Mouse (Mus musculus) lung, embryonic 15.5 days (tissue): ENCODE data around the gene Alk. TPM values are rescaled to one million over a fixed set of nuclear protein-coding genes. Genes with fewer than 3 reads are reported as not detected.

Experiments
- ATAC-seq: fragments of 200-750 bp; cut with Nextera tagmentation; 2 replicates; pipeline ENCODE4 v1.8.0; 2017; ENCODE audit warnings: moderate number of reproducible peaks, borderline replicate concordance; ENCODE audit not compliant: low FRiP score, low TSS enrichment; ENCODE audit errors: extremely low read depth
- H3K27ac ChIP-seq: fragments of 300-500 bp; sonication (generic); 2 replicates; pipeline ENCODE4 v1.5.1; 2015; ENCODE audit warnings: moderate library complexity, mild to moderate bottlenecking, inconsistent platforms
- H3K27me3 ChIP-seq: fragments of 300-500 bp; sonication (generic); 2 replicates; pipeline ENCODE4 v1.6.1; 2015; ENCODE audit warnings: inconsistent platforms
- H3K36me3 ChIP-seq: fragments of 300-500 bp; sonication (generic); 2 replicates; pipeline ENCODE4 v1.6.1; 2015; ENCODE audit warnings: inconsistent platforms
- H3K4me1 ChIP-seq: fragments of 300-500 bp; sonication (generic); 2 replicates; pipeline ENCODE4 v1.6.1; 2015; ENCODE audit warnings: inconsistent platforms
- H3K4me2 ChIP-seq: fragments of 300-500 bp; sonication (generic); 2 replicates; pipeline ENCODE4 v1.6.1; 2015; ENCODE audit warnings: inconsistent platforms, mild to moderate bottlenecking, moderate library complexity
- H3K4me3 ChIP-seq: fragments of 300-500 bp; sonication (generic); 2 replicates; pipeline ENCODE4 v1.5.1; 2015; ENCODE audit warnings: mild to moderate bottlenecking, inconsistent platforms
- H3K9ac ChIP-seq: fragments of 300-500 bp; sonication (generic); 2 replicates; pipeline ENCODE4 v1.6.1; 2015; ENCODE audit warnings: inconsistent platforms
- H3K9me3 ChIP-seq: fragments of 300-500 bp; sonication (generic); 2 replicates; pipeline ENCODE4 v1.6.1; 2016; ENCODE audit warnings: inconsistent platforms
- WGBS: fragments of 180-500 bp; shearing (Covaris S2); methylation state at CpG from one replicate; pipeline ENCODE4 v1.1.7; 2015; 5-methylcytosine and 5-hydroxymethylcytosine counted together
- polyA plus RNA-seq: library from polyadenylated mRNA; unstranded; fragments of >200 nt; fragmentation: Nextera tagmentation; extraction: Ambion mirVana; gene quantifications from 2 replicates; pipeline ENCODE4 v1.2.1, GENCODE M21; 2015

Alk gene
- polyA plus RNA-seq, 1 experiment from 2014 or later, result 0.22 TPM

DNA sequence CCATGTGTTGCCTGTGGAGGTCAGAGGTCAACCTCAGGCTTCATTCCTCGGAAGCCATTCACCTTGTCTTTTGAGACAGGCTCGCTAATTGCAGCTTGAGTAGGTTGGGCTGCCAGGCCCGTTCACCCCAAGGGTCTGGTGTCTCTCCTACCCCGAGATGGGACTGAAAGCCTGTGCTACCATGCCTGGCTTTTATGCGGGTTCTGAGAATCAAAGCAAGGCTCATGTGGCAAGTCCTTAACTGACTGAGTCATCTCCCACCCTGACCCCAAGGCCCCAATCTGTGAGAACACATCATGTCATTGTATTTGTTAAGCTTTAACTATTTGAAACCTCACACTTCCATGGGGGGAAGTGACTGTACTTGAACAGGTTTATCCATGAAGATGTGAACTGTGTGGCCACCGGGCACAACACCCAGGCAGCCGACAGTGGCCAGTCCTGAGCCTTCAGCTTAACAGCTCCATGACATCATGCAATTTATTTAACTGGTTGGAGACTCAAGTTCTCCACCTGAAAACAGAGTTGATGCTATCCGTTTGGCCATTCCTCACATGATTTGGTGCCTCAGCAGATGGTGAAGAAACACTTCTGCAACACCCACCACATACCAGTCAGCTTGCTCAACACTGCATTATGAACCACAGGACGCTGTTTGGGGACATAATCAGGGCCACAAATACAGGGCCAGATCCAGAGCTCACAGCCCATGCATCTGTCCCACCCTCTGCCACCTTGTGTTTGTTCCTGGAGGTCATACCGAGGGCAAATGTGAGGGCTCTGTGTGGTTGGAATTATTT, 446.4 kb downstream of the Alk start:
- H3K9ac ChIP-seq, result no peak overlapping the region
- no peak for ATAC-seq
- no peak overlapping the region for H3K4me2 ChIP-seq
- 52% methylated on average over 10 of the region's 10 CpGs for WGBS
- H3K4me3 ChIP-seq, result no peak overlapping the region
- no peaks in the 10 kb centered on the region for H3K9me3 ChIP-seq
- no peaks in the 10 kb centered on the region for H3K36me3 ChIP-seq
- H3K27ac ChIP-seq, result no peak overlapping the region
- no peaks in the 10 kb centered on the region for H3K4me1 ChIP-seq
- H3K27me3 ChIP-seq, result no peaks in the 10 kb centered on the region

GRCm38 (mm10) chr17:72153038-72153437, 451.4 kb downstream of the Alk start:
- Histone ChIP-seq H3K9ac (no peak overlapping the region), H3K27me3 (no peaks in the 10 kb centered on the region), H3K4me3 (no peak overlapping the region), H3K36me3 (no peaks in the 10 kb centered on the region), H3K9me3 (no peaks in the 10 kb centered on the region), H3K4me2 (no peak overlapping the region), H3K4me1 (no peaks in the 10 kb centered on the region), H3K27ac (no peak overlapping the region)
- ATAC-seq, result no peak
- WGBS, result 78% methylated on average over 3 of the region's 3 CpGs

DNA sequence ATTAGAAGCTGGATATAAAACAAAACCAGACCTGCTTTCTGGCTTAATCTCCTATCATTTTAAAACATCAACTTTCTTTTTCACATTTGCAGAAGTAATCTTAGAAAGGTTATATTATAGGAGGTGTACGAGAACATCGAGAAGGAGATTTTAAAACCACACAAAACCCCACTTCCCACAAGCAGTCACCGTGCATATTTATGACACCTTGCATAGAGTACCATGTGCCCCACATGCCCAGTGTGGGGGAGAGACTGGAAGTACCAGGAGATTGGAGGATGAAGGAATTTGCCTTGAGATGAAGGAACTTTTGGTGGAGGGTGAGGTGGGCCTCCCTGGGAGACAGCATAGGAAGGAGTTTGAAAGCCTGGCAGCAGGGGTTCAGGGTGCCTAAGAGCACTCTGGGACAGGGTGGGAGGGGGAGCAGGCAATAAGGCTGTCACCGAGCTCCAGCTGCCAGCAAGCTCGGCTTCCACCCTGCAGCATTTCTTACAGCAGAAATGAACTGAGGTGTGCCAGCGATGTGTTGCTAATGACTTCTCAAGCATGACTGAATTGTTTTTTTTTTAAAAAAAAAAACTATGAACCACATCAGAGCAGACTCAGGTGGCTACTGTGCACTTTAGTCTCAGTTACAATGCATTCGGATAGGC, 459.4 kb downstream of the Alk start:
- H3K4me1 ChIP-seq, result no peaks in the 10 kb centered on the region
- peak; percentile 19; the same call in 1 of the 2 replicates for ATAC-seq
- H3K4me3 ChIP-seq, result no peak overlapping the region
- H3K4me2 ChIP-seq, result no peak overlapping the region
- no peaks in the 10 kb centered on the region for H3K9me3 ChIP-seq
- H3K27ac ChIP-seq, result no peak overlapping the region
- no peaks in the 10 kb centered on the region for H3K27me3 ChIP-seq
- H3K36me3 ChIP-seq, result no peaks in the 10 kb centered on the region
- H3K9ac ChIP-seq, result no peak overlapping the region
- 68% methylated on average over 7 of the region's 7 CpGs for whole genome bisulfite sequencing

DNA sequence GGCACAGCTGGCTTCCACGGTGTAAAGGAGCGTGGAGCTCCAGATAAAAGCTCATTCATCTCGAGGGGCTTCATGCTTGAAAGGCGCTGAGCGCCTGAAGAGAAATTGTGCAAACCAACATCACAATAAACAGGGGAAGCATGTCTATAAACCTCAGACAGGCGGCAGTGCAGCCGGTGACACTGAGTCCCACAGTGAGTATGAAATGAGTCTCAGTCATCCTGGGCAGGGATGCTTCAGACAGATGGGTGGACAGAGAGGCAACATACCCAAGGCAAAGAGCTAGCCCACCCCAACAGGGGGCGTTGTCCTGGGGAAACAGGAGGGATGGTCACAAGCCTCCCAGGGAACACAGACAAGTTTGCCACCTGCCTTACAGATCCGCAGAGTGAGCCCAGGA, 460.0 kb downstream of the Alk start:
- Histone ChIP-seq H3K27me3 (no peaks in the 10 kb centered on the region), H3K36me3 (no peaks in the 10 kb centered on the region), H3K9me3 (no peaks in the 10 kb centered on the region), H3K4me1 (no peaks in the 10 kb centered on the region), H3K9ac (no peak overlapping the region), H3K4me2 (no peak overlapping the region), H3K4me3 (no peak overlapping the region), H3K27ac (no peak overlapping the region)
- ATAC-seq, result no peak
- 62% methylated on average over 9 of the region's 9 CpGs for WGBS

GRCm38 (mm10) chr17:72132140-72132911, 472.1 kb downstream of the Alk start:
- 73% methylated on average over 8 of the region's 8 CpGs for WGBS
- no peak overlapping the region for H3K27ac ChIP-seq
- no peaks in the 10 kb centered on the region for H3K4me1 ChIP-seq
- no peaks in the 10 kb centered on the region for H3K36me3 ChIP-seq
- H3K4me2 ChIP-seq, result no peak overlapping the region
- no peaks in the 10 kb centered on the region for H3K27me3 ChIP-seq
- no peak for ATAC-seq
- H3K9me3 ChIP-seq, result no peaks in the 10 kb centered on the region
- no peak overlapping the region for H3K4me3 ChIP-seq
- H3K9ac ChIP-seq, result no peak overlapping the region

DNA sequence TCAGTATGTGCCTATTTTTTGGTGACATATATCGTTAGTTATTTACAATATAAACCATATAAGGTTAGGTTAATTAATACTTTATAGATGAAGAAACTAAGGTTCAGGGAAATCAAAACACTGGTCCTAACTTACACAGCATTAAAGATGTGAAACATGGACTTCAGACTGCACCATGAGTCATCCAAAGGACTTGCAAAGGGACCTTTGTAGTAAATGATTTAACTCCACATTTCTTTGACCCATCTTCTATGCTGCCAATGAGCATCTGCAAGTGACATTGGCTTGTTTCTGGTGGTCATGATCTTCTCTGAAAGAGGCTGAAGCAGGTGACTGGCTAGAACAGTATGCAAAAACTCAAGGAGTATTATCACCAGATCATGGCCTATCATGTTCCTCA, 482.8 kb downstream of the Alk start:
- Histone ChIP-seq H3K4me2 (no peak overlapping the region), H3K27me3 (no peaks in the 10 kb centered on the region)
- WGBS, result 100% methylated on average over 1 of the region's 1 CpGs

GRCm38 (mm10) chr17:72120278-72120677, 484.1 kb downstream of the Alk start:
- 60% methylated on average over 11 of the region's 11 CpGs for WGBS
- no peak overlapping the region for H3K4me2 ChIP-seq
- no peak for ATAC-seq
- no peaks in the 10 kb centered on the region for H3K4me1 ChIP-seq
- H3K4me3 ChIP-seq, result no peak overlapping the region
- no peaks in the 10 kb centered on the region for H3K36me3 ChIP-seq
- H3K27me3 ChIP-seq, result no peaks in the 10 kb centered on the region
- no peak overlapping the region for H3K9ac ChIP-seq
- no peak overlapping the region for H3K27ac ChIP-seq
- no peaks in the 10 kb centered on the region for H3K9me3 ChIP-seq

More for the DNA sequence above, 482.8 kb downstream of the Alk start:
- H3K9ac ChIP-seq, result no peak overlapping the region
- H3K36me3 ChIP-seq, result no peaks in the 10 kb centered on the region
- no peaks in the 10 kb centered on the region for H3K4me1 ChIP-seq
- H3K9me3 ChIP-seq, result no peaks in the 10 kb centered on the region
- no peak overlapping the region for H3K4me3 ChIP-seq
- no peak for ATAC-seq
- H3K27ac ChIP-seq, result no peak overlapping the region

- Histone ChIP-seq H3K27me3 (no peaks in the 10 kb centered on the region), H3K27ac (no peak overlapping the region), H3K9me3 (no peaks in the 10 kb centered on the region), H3K4me2 (no peak overlapping the region), H3K9ac (no peak overlapping the region), H3K4me3 (no peak overlapping the region), H3K36me3 (no peaks in the 10 kb centered on the region), H3K4me1 (no peaks in the 10 kb centered on the region)
- WGBS, result 33% methylated on average over 5 of the region's 5 CpGs
- ATAC-seq, result no peak
Observed at GRCm38 (mm10) chr17:72118376-72118775, 486.1 kb downstream of the Alk start.

- no peak for ATAC-seq
Observed at GRCm38 (mm10) chr17:72115271-72115944, 489.0 kb downstream of the Alk start.

DNA sequence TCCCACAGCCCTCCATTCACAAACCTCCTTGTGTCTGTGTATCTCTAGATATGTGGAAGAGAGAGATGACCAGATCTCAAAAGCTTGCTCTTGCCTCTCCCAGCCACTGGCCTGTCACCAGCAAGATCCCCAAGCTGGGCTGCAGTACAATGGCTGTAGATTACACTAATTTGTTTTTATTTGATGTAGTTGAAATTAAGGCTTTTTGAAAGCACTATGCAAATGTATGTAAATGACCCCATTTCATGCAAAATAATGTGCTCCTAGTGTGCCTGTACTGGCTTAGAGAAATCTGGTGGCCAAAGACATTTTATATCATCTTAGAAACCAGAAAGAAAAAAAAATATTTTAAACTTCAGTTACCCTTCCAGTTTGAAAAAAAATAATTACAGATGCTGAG, 492.4 kb downstream of the Alk start:
- Histone ChIP-seq H3K9me3 (no peaks in the 10 kb centered on the region), H3K36me3 (no peaks in the 10 kb centered on the region), H3K27ac (no peak overlapping the region), H3K4me3 (no peak overlapping the region), H3K4me1 (no peaks in the 10 kb centered on the region), H3K4me2 (no peak overlapping the region), H3K9ac (no peak overlapping the region), H3K27me3 (no peaks in the 10 kb centered on the region)
- no peak for ATAC-seq

More at GRCm38 (mm10) chr17:72115271-72115944, 489.0 kb downstream of the Alk start:
- WGBS, result 43% methylated on average over 12 of the region's 12 CpGs
- no peaks in the 10 kb centered on the region for H3K9me3 ChIP-seq
- no peak overlapping the region for H3K9ac ChIP-seq
- no peak overlapping the region for H3K4me2 ChIP-seq
- no peaks in the 10 kb centered on the region for H3K27me3 ChIP-seq
- H3K4me3 ChIP-seq, result no peak overlapping the region
- no peaks in the 10 kb centered on the region for H3K4me1 ChIP-seq
- H3K27ac ChIP-seq, result no peak overlapping the region
- H3K36me3 ChIP-seq, result no peaks in the 10 kb centered on the region

- 77% methylated on average over 4 of the region's 4 CpGs for WGBS
- H3K9ac ChIP-seq, result no peak overlapping the region
- H3K27ac ChIP-seq, result no peak overlapping the region
- H3K36me3 ChIP-seq, result no peaks in the 10 kb centered on the region
- no peak for ATAC-seq
- no peak overlapping the region for H3K4me3 ChIP-seq
- H3K9me3 ChIP-seq, result no peaks in the 10 kb centered on the region
- H3K4me2 ChIP-seq, result no peak overlapping the region
- H3K27me3 ChIP-seq, result no peaks in the 10 kb centered on the region
- no peaks in the 10 kb centered on the region for H3K4me1 ChIP-seq
Observed at GRCm38 (mm10) chr17:72111528-72111927, 492.9 kb downstream of the Alk start.
